Mouse (Mus musculus): ENCODE results near the gene Rabggtb.

Rabggtb gene

DNA sequence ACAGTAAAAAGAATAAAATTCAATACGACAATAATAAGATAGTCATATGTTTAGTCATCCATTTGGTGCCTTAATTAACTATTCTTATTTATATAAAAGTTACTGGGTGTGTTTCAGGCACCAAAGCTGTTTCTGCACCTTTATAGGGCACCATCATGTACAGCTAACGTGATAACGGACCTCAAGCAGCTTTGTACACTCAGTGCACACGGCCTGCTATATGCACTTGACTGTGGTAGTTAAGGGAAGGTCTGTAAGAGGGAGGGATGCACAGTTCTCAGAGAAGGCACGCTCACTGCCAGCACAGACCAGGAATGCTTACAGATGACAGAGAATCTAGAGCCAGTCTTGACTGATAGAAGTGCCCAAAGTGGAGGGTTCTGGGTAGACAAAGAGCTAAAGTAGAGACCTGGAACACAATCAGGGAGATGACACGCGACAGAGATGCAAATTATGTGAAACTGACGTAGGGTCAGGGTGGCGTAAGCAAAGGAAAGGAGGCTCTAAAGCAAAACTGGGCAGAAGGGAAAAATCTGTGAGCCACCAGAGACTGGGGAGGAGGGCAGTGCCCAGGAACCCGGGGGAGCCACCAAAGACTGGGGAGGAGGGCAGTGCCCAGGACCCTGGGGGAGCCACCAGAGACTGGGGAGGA lies 54.3 kb downstream of the Rabggtb start:
- no peak for DNase-seq

Data from thymus, postnatal 14 days (tissue).